17 mouse cellular contexts compared by ENCODE assay signal in the genomic region with DNA sequence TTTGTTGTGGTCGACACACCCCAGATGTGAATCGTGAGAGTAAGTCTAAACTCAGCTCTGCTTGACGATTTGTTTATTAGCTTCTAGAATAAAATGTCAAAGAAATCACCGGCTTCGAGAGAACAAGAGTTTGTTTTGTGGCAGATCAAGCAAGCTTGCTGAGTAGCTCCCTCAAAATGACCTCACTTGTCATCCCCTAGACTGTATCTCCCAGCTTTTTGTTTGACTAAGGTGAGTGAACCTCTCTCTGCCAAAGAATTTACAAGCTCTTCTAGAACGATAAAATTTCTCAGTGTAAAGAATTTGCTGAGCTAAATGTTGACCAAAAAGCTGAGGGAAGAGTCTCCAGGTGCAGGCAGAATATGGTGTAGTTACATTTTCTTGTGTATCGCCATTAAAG.
"Had no signal": no experiment of that assay in that cellular context is flagged by ENCODE, and none has a peak within 500 bp of the region (broad histone marks: within the 10 kb centered on the region; RNA-seq: fewer than 3 reads in every experiment).

No protein-coding gene starts in this region.

- H3K36me3 ChIP-seq: neural tube, embryonic 12.5 days; neural tube, embryonic 13.5 days; neural tube, embryonic 15.5 days; stomach, embryonic 15.5 days had no signal

- H3K4me2 ChIP-seq: neural tube, embryonic 12.5 days; neural tube, embryonic 13.5 days; neural tube, embryonic 15.5 days; stomach, embryonic 15.5 days had no signal

- H3K9me3 ChIP-seq: neural tube, embryonic 15.5 days; stomach, embryonic 15.5 days had no signal

- H3K27ac ChIP-seq: neural tube, embryonic 12.5 days; neural tube, embryonic 13.5 days; neural tube, embryonic 15.5 days; stomach, embryonic 15.5 days; stomach, postnatal 0 days had no signal

- H3K4me3 ChIP-seq: neural tube, embryonic 12.5 days; neural tube, embryonic 13.5 days; neural tube, embryonic 15.5 days; stomach, embryonic 15.5 days had no signal

- H3K9ac ChIP-seq: neural tube, embryonic 12.5 days; neural tube, embryonic 13.5 days; neural tube, embryonic 15.5 days; stomach, embryonic 15.5 days had no signal

- H3K4me1 ChIP-seq: neural tube, embryonic 12.5 days; neural tube, embryonic 13.5 days; neural tube, embryonic 15.5 days; stomach, embryonic 15.5 days had no signal

- H3K27me3 ChIP-seq: neural tube, embryonic 12.5 days; neural tube, embryonic 13.5 days; neural tube, embryonic 15.5 days; stomach, embryonic 15.5 days had no signal

- DNase-seq: retina, postnatal 1 day; right cerebral cortex, adult 18-20 months; right cerebral cortex, postnatal 14 days; right cerebral cortex, postnatal 25 days; right cerebral cortex, postnatal 4 days; spleen, adult 18-20 months; thymus, adult 18-20 months; thymus, adult 2 months; thymus, postnatal 14 days; thymus, postnatal 25 days; thymus, postnatal 36 days; thymus, postnatal 4 days had no signal
